Mouse (Mus musculus) heart, embryonic 16.5 days (tissue): Measurements from ENCODE around the gene Arhgap33. TPM values are rescaled to one million over a fixed set of nuclear protein-coding genes. Genes with fewer than 3 reads are reported as not detected.
A peak's percentile ranks its signal among the peaks of the same experiment; 100 is the strongest.

ENCODE experiments used
- ATAC-seq: fragments of 200-750 bp; cut with Nextera tagmentation; replicated peaks from 2 replicates; pipeline ENCODE4 v1.8.0; 2017; ENCODE audit warnings: moderate number of reproducible peaks; ENCODE audit not compliant: insufficient read depth, low FRiP score; ENCODE audit errors: extremely low read depth
- H3K27ac ChIP-seq: fragments of 300-500 bp; sonication (generic); 2 replicates; pipeline ENCODE4 v1.5.1; 2014; ENCODE audit warnings: mild to moderate bottlenecking, low read length, control low read depth, moderate library complexity
- H3K27me3 ChIP-seq: fragments of 300-500 bp; sonication (generic); 2 replicates; pipeline ENCODE4 v1.6.1; 2014; ENCODE audit warnings: low read length, mixed read lengths; ENCODE audit not compliant: control insufficient read depth, insufficient read depth
- H3K36me3 ChIP-seq: fragments of 300-500 bp; sonication (generic); 2 replicates; pipeline ENCODE4 v1.6.1; 2014; ENCODE audit not compliant: control insufficient read depth, insufficient read depth
- H3K4me1 ChIP-seq: fragments of 300-500 bp; sonication (generic); 2 replicates; pipeline ENCODE4 v1.6.1; 2014; ENCODE audit warnings: low read length, mixed read lengths; ENCODE audit not compliant: control insufficient read depth, insufficient read depth
- H3K4me2 ChIP-seq: fragments of 300-500 bp; sonication (generic); 2 replicates; pipeline ENCODE4 v1.6.1; 2014; ENCODE audit warnings: low read depth, mild to moderate bottlenecking, control low read depth, low read length
- H3K4me3 ChIP-seq: fragments of 300-500 bp; sonication (generic); 2 replicates; pipeline ENCODE4 v1.5.1; 2014; ENCODE audit warnings: mild to moderate bottlenecking, control low read depth, low read length
- H3K9ac ChIP-seq: fragments of 300-500 bp; sonication (generic); 2 replicates; pipeline ENCODE4 v1.6.1; 2014; ENCODE audit warnings: low read length, control low read depth
- H3K9me3 ChIP-seq: fragments of 300-500 bp; sonication (generic); replicated peaks from 2 replicates; pipeline ENCODE4 v1.6.1; 2016; ENCODE audit warnings: low read length; ENCODE audit not compliant: control insufficient read depth
- WGBS: fragments of 180-500 bp; shearing (Covaris S2); extraction: QIAGEN DNeasy Blood & Tissue Kit; methylation state at CpG from one replicate; pipeline ENCODE4 v1.1.7; 2014; 5-methylcytosine and 5-hydroxymethylcytosine counted together
- polyA plus RNA-seq: library from polyadenylated mRNA; unstranded; fragments of >200 nt; fragmentation: Nextera tagmentation; extraction: Ambion mirVana; gene quantifications from 2 replicates; pipeline ENCODE4 v1.2.1, GENCODE M21; 2015

Arhgap33 gene
- polyA plus RNA-seq, 1 experiment from 2014 or later = 7.3 TPM

- H3K27me3 ChIP-seq = no peaks in the 10 kb centered on the region
- peak overlapping the region; percentile 88 for H3K9ac ChIP-seq
- H3K27ac ChIP-seq = peak overlapping the region; percentile 100
Observed at GRCm38 (mm10) chr7:30553810-30554584, 19.1 kb upstream of the Arhgap33 start.

DNA sequence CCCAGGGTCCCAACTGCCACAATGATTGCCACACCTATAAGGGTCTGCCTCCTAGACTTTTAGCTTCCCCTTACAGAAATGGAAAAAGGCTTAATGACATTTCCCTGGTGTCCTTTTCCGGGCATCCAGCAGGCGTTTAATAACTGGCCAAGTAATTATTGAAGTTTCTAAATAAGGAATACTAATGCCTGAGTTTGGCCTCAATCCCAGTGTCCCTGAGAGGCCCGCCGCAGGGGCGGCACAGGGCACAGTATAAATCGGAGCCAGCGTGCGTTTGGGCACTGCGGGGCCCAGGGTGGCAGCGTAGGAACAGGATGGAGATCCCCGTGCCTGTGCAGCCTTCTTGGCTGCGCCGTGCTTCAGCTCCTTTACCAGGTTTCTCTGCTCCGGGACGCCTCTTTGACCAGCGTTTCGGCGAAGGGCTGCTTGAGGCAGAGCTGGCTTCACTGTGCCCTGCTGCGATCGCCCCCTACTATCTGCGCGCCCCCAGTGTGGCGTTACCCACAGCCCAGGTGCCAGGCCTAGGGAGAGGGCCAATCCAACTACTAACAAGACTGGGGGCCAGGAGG, 18.2 kb upstream of the Arhgap33 start:
- peaks cover 39% of the 10 kb centered on the region for H3K36me3 ChIP-seq
- H3K9me3 ChIP-seq = no peaks in the 10 kb centered on the region
- peak overlapping the region; percentile 68 for H3K4me3 ChIP-seq
- H3K27ac ChIP-seq = peak overlapping the region; percentile 100
- peaks cover 18% of the 10 kb centered on the region for H3K4me1 ChIP-seq
- peak overlapping the region; percentile 88 for H3K9ac ChIP-seq
- peak; percentile 21; the same call in 1 of the 2 replicates for ATAC-seq
- WGBS = 3% methylated on average over 23 of the region's 23 CpGs
- no peaks in the 10 kb centered on the region for H3K27me3 ChIP-seq
- peak overlapping the region; percentile 99 for H3K4me2 ChIP-seq

More at GRCm38 (mm10) chr7:30553810-30554584, 19.1 kb upstream of the Arhgap33 start:
- H3K4me1 ChIP-seq = peaks cover 27% of the 10 kb centered on the region
- no peaks in the 10 kb centered on the region for H3K9me3 ChIP-seq
- peak overlapping the region; percentile 68 for H3K4me3 ChIP-seq
- H3K36me3 ChIP-seq = peaks cover 34% of the 10 kb centered on the region
- WGBS = 81% methylated on average over 22 of the region's 22 CpGs
- H3K4me2 ChIP-seq = peak overlapping the region; percentile 99
- ATAC-seq = no peak

- under 1% methylated on average over 44 of the region's 44 CpGs for WGBS
- H3K4me2 ChIP-seq = peak within 1 kb of the TSS; percentile 99
- ATAC-seq = peak; percentile 94
- no peaks in the 10 kb centered on the region for H3K27me3 ChIP-seq
- peaks cover 16% of the 10 kb centered on the region for H3K4me1 ChIP-seq
- peaks cover 38% of the 10 kb centered on the region for H3K36me3 ChIP-seq
- H3K27ac ChIP-seq = peak within 1 kb of the TSS; percentile 100
- H3K9ac ChIP-seq = peak within 1 kb of the TSS; percentile 88
- no peaks in the 10 kb centered on the region for H3K9me3 ChIP-seq
- H3K4me3 ChIP-seq = peak within 1 kb of the TSS; percentile 68
Observed at GRCm38 (mm10) chr7:30552102-30553020, 17.5 kb upstream of the Arhgap33 start, which contains the start of the genes Hspb6 and Proser3. Hspb6 (plus strand) TSS chr7:30552178. Proser3 (minus strand) TSS chr7:30552299.

DNA sequence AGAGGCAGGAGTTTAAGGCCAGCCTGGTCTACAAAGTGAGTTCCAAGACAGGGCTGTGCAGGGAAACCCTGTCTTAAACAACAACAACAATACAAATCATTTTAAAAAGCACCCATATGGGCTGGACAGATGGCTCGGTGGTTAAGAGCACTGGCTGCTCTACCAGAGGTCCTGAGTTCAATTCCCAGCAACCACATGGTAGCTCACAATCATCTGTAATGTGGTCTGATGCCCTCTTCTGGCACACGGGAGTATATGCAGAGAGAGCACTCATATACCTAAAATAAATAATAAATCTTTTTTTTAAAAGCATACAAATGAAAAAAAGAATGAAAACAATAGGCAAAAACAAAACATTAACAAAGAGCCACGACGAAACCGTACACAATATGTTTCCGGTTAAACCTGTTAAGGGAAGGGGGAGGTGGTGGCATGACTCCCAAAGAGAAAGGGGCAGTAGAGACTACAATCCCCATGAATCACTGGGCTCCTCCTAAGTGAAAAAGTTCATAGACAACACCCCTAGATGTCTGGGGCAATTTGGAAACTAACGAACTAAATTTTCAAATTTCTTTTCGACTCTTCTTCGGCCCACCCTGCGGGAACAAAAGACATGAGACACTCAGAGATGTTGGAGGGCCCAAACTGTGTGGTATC, 16.7 kb upstream of the Arhgap33 start:
- peaks cover 31% of the 10 kb centered on the region for H3K36me3 ChIP-seq
- WGBS = 3% methylated on average over 10 of the region's 10 CpGs
- peak overlapping the region; percentile 100 for H3K27ac ChIP-seq
- H3K4me1 ChIP-seq = peaks cover 16% of the 10 kb centered on the region
- H3K9ac ChIP-seq = peak overlapping the region; percentile 74
- no peaks in the 10 kb centered on the region for H3K9me3 ChIP-seq
- H3K4me3 ChIP-seq = peak overlapping the region; percentile 68
- ATAC-seq = peak; percentile 61
- H3K27me3 ChIP-seq = no peaks in the 10 kb centered on the region
- peak overlapping the region; percentile 99 for H3K4me2 ChIP-seq

GRCm38 (mm10) chr7:30550603-30551002, 15.7 kb upstream of the Arhgap33 start:
- Histone ChIP-seq H3K9me3 (no peaks in the 10 kb centered on the region), H3K9ac (no peak overlapping the region), H3K36me3 (peaks cover 28% of the 10 kb centered on the region), H3K4me3 (no peak overlapping the region), H3K4me2 (no peak overlapping the region), H3K27ac (no peak overlapping the region), H3K27me3 (no peaks in the 10 kb centered on the region), H3K4me1 (peaks cover 16% of the 10 kb centered on the region)
- 100% methylated on average over 1 of the region's 1 CpGs for WGBS
- no peak for ATAC-seq

- H3K4me2 ChIP-seq = no peak overlapping the region
- no peak for ATAC-seq
- no peaks in the 10 kb centered on the region for H3K27me3 ChIP-seq
- no peak overlapping the region for H3K4me3 ChIP-seq
- WGBS = 80% methylated on average over 2 of the region's 2 CpGs
- H3K27ac ChIP-seq = no peak overlapping the region
- H3K9ac ChIP-seq = no peak overlapping the region
- peaks cover 21% of the 10 kb centered on the region for H3K36me3 ChIP-seq
- H3K9me3 ChIP-seq = no peaks in the 10 kb centered on the region
- H3K4me1 ChIP-seq = peaks cover 16% of the 10 kb centered on the region
Observed at GRCm38 (mm10) chr7:30549880-30550279, 15.0 kb upstream of the Arhgap33 start.

DNA sequence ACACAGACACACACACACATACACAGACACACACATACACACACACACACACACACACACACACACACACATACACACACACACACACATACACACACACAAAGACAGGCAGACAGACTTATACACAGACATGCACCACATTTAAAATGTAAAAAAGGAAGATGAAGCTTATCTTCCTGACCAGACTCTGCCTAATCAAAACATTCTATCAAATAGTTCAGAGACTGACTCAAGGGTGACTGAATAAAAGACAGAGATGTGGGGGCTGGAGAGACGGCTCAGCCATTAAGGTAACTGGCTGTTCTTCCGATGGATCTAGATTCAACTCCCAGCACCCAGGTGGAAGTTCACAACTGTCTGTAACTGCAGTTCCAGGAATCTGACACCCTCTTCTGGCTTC, 9.5 kb upstream of the Arhgap33 start:
- peaks cover 22% of the 10 kb centered on the region for H3K36me3 ChIP-seq
- H3K27ac ChIP-seq = no peak overlapping the region
- H3K27me3 ChIP-seq = no peaks in the 10 kb centered on the region
- H3K9ac ChIP-seq = no peak overlapping the region
- H3K4me2 ChIP-seq = no peak overlapping the region
- H3K9me3 ChIP-seq = no peaks in the 10 kb centered on the region
- no peaks in the 10 kb centered on the region for H3K4me1 ChIP-seq
- 78% methylated on average over 2 of the region's 2 CpGs for WGBS
- no peak overlapping the region for H3K4me3 ChIP-seq
- ATAC-seq = no peak

GRCm38 (mm10) chr7:30540572-30540971, 5.7 kb upstream of the Arhgap33 start:
- no peak for ATAC-seq
- H3K36me3 ChIP-seq = peaks cover 8% of the 10 kb centered on the region
- 89% methylated on average over 7 of the region's 7 CpGs for WGBS

More at GRCm38 (mm10) chr7:30540572-30540971, 5.7 kb upstream of the Arhgap33 start:
- Histone ChIP-seq H3K27me3 (no peaks in the 10 kb centered on the region), H3K9ac (no peak overlapping the region), H3K9me3 (no peaks in the 10 kb centered on the region), H3K4me3 (no peak overlapping the region), H3K27ac (no peak overlapping the region), H3K4me2 (no peak overlapping the region), H3K4me1 (peaks cover under 1% of the 10 kb centered on the region; the same call in 1 of the 2 replicates)
